In the genomic region with DNA sequence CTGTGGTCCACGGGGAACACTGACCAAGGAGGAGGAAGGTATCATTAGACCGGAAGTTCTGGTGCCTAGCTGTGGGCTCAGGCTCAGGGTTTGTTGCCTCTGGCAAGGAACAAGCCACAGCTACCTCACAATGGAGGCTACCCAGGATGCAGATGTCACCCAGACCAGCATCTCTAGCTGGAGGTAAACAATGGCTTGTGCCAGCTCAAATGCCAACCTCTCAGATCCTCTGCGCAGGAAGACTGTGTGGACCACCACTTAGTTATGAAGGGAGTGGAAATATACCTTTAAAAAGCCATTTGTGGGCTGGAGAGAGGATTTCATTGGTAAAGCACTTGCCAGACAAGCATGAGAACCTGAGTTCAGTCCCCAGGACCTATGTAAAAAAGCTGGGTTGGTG, we compare ENCODE assay signal across 17 mouse cellular contexts. TPM values are rescaled to one million over a fixed set of nuclear protein-coding genes. Genes with fewer than 3 reads are reported as not detected.
DNase-seq lines count a peak whose midpoint lies in the region; TF ChIP-seq lines count a peak whose summit lies in the region.
"Had no signal": no experiment of that assay in that cellular context is flagged by ENCODE, and none has a peak within 500 bp of the region (broad histone marks: within the 10 kb centered on the region; RNA-seq: fewer than 3 reads in every experiment).

A gene (minus strand): TSS at position 101 of the 400 bp plus-strand sequence.

- no peak for TF ChIP-seq CTCF in testis, adult 2 months (IDR thresholded peaks at IDR 0.05; ENCODE audit: control insufficient read depth, insufficient read depth, insufficient replicate concordance, low read depth, low read length)

- H3K4me1 ChIP-seq in testis, adult 2 months (ENCODE audit: control insufficient read depth, insufficient read depth, low read length), result peaks cover 2% of the 10 kb centered on the region; the same call in 1 of the 2 replicates

- no peaks in the 10 kb centered on the region for H3K36me3 ChIP-seq in testis, adult 2 months (ENCODE audit: control insufficient read depth, insufficient read depth, low read length)
- H3K36me3 ChIP-seq: G1E had no signal

- H3K27ac ChIP-seq in testis, adult 2 months (ENCODE audit: control insufficient read depth, insufficient read depth, low read depth, low read length), result peak within 1 kb of the TSS; percentile 54

- peak; percentile 60; the same call in 1 of the 2 replicates for TF ChIP-seq POLR2A in testis, adult 2 months (IDR thresholded peaks at IDR 0.05; ENCODE audit: control insufficient read depth, low read depth, low read length)

- H3K4me3 ChIP-seq in testis, adult 2 months (ENCODE audit: control insufficient read depth, low read depth, low read length), result peak within 1 kb of the TSS; percentile 86

- no peaks in the 10 kb centered on the region for H3K27me3 ChIP-seq in testis, adult 2 months (ENCODE audit: control insufficient read depth, insufficient read depth, low read length)
- H3K27me3 ChIP-seq: CH12.LX, Patski had no signal

- DNase-seq in testis, postnatal 10 days (ENCODE audit: low spot score), result no peak
- DNase-seq: adrenal gland, adult 2 months; adrenal gland, adult 8-10 months; adrenal gland, postnatal 10 days; adrenal gland, postnatal 14 days; adrenal gland, postnatal 25 days; adrenal gland, postnatal 36 days; B cell, adult 2 months; cerebellum, adult 11 months; cerebellum, adult 11-12 months; cerebellum, adult 18-20 months; cerebellum, adult 2 months had no signal

RNA-seq across cellular contexts. Expression of the gene that starts here (rescaled TPM):
- 87.6 and 103 TPM in 2 replicates for polyA plus RNA-seq in testis, adult 2 months (2012; rRNA removed)
- polyA plus RNA-seq: brain, embryonic 14.5 days; cerebellum, adult 2 months; G1E; Patski had no signal
